Mouse (Mus musculus) MN1 (cell line): Measurements from ENCODE around the gene Cul7.

Experiments
- DNase-seq: peaks from one replicate; pipeline ENCODE4 v3.0.0-alpha.2; 2016; ENCODE audit warnings: low spot score

Gene Cul7

GRCm38 (mm10) chr17:46704887-46705835 lies 55.0 kb downstream of the Cul7 start, which contains the start of gene Ppp2r5d:
Ppp2r5d (minus strand) TSS chr17:46705111.
- peak; percentile 99 for DNase-seq

- no peak for DNase-seq
These were observed 56.4 kb downstream of the Cul7 start for GRCm38 (mm10) chr17:46706375-46707089.

GRCm38 (mm10) chr17:46710959-46711597 lies 60.9 kb downstream of the Cul7 start, which contains the start of gene Pex6:
Pex6 (plus strand) TSS chr17:46711463.
- DNase-seq: peak; percentile 95

GRCm38 (mm10) chr17:46711612-46712271 lies 61.6 kb downstream of the Cul7 start:
- peak; percentile 69 for DNase-seq

- DNase-seq: no peak
These were observed 62.3 kb downstream of the Cul7 start for GRCm38 (mm10) chr17:46712442-46712841.

GRCm38 (mm10) chr17:46713849-46714248 lies 63.7 kb downstream of the Cul7 start:
- DNase-seq: no peak
